Mouse (Mus musculus) ES-E14 (cell line): ENCODE data around the gene Smyd3. TPM values are rescaled to one million over a fixed set of nuclear protein-coding genes. Genes with fewer than 3 reads are reported as not detected.

Experiments
- DNase-seq: peaks from one replicate; pipeline ENCODE4 v3.0.0-alpha.2; 2013; ENCODE audit warnings: low read depth, low spot score
- H3K27ac ChIP-seq: 2 replicates; pipeline ENCODE4 v1.5.1; 2012; ENCODE audit warnings: low read depth, mild to moderate bottlenecking, low read length, moderate library complexity, mixed read lengths; ENCODE audit not compliant: poor library complexity, insufficient read depth, severe bottlenecking
- H3K36me3 ChIP-seq: 2 replicates; pipeline ENCODE4 v1.6.1; 2012; ENCODE audit warnings: mild to moderate bottlenecking, low read length, moderate library complexity, mixed read lengths; ENCODE audit not compliant: control insufficient read depth, poor library complexity, insufficient read depth, severe bottlenecking
- H3K4me1 ChIP-seq, 2 experiments: fragments of 150-350 bp in 1 of 2; sonication (generic) in 1 of 2; 2 replicates each; pipeline ENCODE4 v1.6.1; 2012; ENCODE audit warnings: low read length in 2 of 2, mild to moderate bottlenecking in 1 of 2, mixed read lengths in 1 of 2; ENCODE audit not compliant: control insufficient read depth in 2 of 2, insufficient read depth in 2 of 2, poor library complexity in 1 of 2
- H3K4me3 ChIP-seq, 2 experiments: fragments of 150-350 bp in 1 of 2; sonication (generic) in 1 of 2; 2 replicates each; pipeline ENCODE4 v1.5.1; 2012; ENCODE audit warnings: low read length in 2 of 2, low read depth in 1 of 2, mild to moderate bottlenecking in 1 of 2, mixed read lengths in 1 of 2; ENCODE audit not compliant: insufficient read depth in 1 of 2, poor library complexity in 1 of 2, severe bottlenecking in 1 of 2
- H3K9ac ChIP-seq: 2 replicates; pipeline ENCODE4 v1.6.1; 2012; ENCODE audit warnings: low read depth, mild to moderate bottlenecking, low read length, mixed read lengths; ENCODE audit not compliant: poor library complexity, insufficient read depth, severe bottlenecking
- H3K9me3 ChIP-seq: fragments of 150-350 bp; sonication (generic); 2 replicates; pipeline ENCODE4 v1.6.1; 2012; ENCODE audit warnings: low read depth, mild to moderate bottlenecking, low read length; ENCODE audit not compliant: control insufficient read depth, insufficient read depth
- CHD2 ChIP-seq: IDR thresholded peaks from 2 replicates; pipeline ENCODE4 v1.6.1; 2014; ENCODE audit warnings: mild to moderate bottlenecking, low read depth, low read length, inconsistent platforms
- HCFC1 ChIP-seq: IDR thresholded peaks from 2 replicates; pipeline ENCODE4 v1.6.1; 2012; ENCODE audit warnings: low read length, inconsistent platforms, borderline replicate concordance; ENCODE audit not compliant: insufficient read depth
- MAFK ChIP-seq: IDR thresholded peaks from 2 replicates; pipeline ENCODE4 v1.6.1; 2014; ENCODE audit warnings: mild to moderate bottlenecking, low read depth, low read length, inconsistent platforms; ENCODE audit not compliant: insufficient read depth
- ZC3H11A ChIP-seq: IDR thresholded peaks from 2 replicates; pipeline ENCODE4 v1.6.1; 2012; ENCODE audit warnings: low read depth, mild to moderate bottlenecking, inconsistent platforms, low read length, borderline replicate concordance
- ZNF384 ChIP-seq: IDR thresholded peaks from 2 replicates; pipeline ENCODE4 v1.6.1; 2012; ENCODE audit warnings: low read depth, low read length, inconsistent platforms
- in situ Hi-C, 2 experiments: fragments of 600-800 bp; cut with MboI; formaldehyde crosslinking; loops; one replicate each; pipeline ENCODE4 v1.15.1; 2025; ENCODE audit warnings: low sequenced_read_pairs in 2 of 2, inconsistent platforms in 1 of 2; ENCODE audit not compliant: unreplicated experiment in 2 of 2
- total RNA-seq: library from RNA; depleted of rRNA; stranded (reverse); fragments of 300-350 nt; gene quantifications from 2 replicates; pipeline ENCODE4 v1.2.3, GENCODE M21; 2012

The Smyd3 gene
- total RNA-seq, 1 experiment, result 18.3 TPM

DNA sequence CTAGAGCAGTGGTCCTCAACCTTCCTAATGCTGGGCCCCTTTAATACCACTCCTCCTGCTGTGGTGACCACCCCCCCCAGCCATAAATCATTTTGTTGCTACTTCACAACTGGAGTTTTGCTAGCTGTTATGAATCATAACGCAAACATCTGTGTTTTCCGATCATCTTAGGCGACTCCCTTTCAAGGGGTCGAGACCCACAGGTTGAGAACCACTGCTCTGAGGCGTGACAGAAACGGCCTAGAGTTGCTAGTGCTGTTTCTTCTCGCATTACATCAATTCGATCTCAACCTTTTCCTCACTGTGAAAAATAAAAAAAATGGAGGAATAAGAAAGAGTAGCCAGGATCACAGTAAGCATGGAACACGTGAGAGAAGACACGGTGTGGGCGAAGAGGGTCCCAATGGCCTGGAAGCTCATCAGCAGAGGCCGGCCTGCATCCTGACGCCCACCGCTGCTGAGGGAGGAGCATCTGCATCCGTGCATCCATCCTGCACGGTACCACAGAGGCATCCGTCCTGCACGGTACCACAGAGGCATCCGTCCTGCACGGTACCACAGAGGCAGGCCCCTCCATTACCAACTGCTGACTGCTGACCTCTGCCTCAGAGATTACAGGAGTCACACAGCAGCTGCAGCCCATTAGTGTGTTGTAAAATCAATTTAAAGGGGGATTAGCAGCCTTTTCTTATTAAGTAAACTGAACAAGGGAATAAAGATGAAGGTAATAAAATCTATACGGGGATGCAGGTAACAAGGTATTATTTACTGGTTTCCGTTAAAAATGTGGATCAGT is 56.6 kb downstream of the Smyd3 start:
- DNase-seq, result no peak
- H3K36me3 ChIP-seq, result no peaks in the 10 kb centered on the region
- H3K27ac ChIP-seq, result no peak overlapping the region
- H3K9me3 ChIP-seq, result no peaks in the 10 kb centered on the region
- H3K9ac ChIP-seq, result peak overlapping the region; percentile 49; the same call in 1 of the 2 replicates
- no peak overlapping the region for H3K4me3 ChIP-seq
- in situ Hi-C loops, result no loop called here
- H3K4me1 ChIP-seq, result peaks cover 0 to 16% of the 10 kb centered on the region in 2 experiments; a peak in 2 of 4 replicates
- TF ChIP-seq CHD2 (peak; percentile 91), ZC3H11A (no peak)

DNA sequence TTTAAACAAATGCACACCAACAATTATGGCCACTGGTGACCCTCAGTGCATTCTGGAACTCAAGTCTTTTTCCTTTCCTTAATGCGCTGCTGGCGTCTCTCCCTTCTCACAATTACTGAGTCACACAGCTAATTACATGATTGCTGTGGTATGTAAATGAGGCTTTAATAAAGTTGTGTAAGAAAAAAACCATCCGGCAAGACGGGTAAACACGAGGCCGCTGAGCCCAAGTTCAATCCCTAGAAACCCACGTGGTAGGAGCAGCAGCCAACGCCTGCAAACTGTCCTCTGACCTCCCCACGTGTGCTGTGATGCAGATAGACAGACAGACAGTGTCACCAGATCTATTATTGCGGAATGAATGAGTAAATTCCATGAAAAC is 58.9 kb downstream of the Smyd3 start:
- Histone ChIP-seq H3K9ac (no peak overlapping the region), H3K27ac (no peak overlapping the region), H3K4me3 (no peak overlapping the region), H3K4me1 (peaks cover 0 to 14% of the 10 kb centered on the region in 2 experiments; a peak in 1 of 4 replicates), H3K36me3 (no peaks in the 10 kb centered on the region), H3K9me3 (no peaks in the 10 kb centered on the region)
- no peak for DNase-seq
- no peak for TF ChIP-seq MAFK
- TF ChIP-seq CHD2, result no peak
- TF ChIP-seq ZC3H11A, result no peak
- no peak for TF ChIP-seq HCFC1
- TF ChIP-seq ZNF384, result no peak
- in situ Hi-C loops, result no loop called here

- H3K4me1 ChIP-seq, result peaks cover 0 to 11% of the 10 kb centered on the region in 2 experiments; a peak in 1 of 4 replicates
- TF ChIP-seq MAFK (no peak), ZNF384 (no peak), HCFC1 (no peak), CHD2 (no peak), ZC3H11A (no peak)
- H3K9ac ChIP-seq, result no peak overlapping the region
- H3K36me3 ChIP-seq, result no peaks in the 10 kb centered on the region
- no peak for DNase-seq
- H3K9me3 ChIP-seq, result no peaks in the 10 kb centered on the region
- no peak overlapping the region for H3K4me3 ChIP-seq
- in situ Hi-C loops, result no loop called here
- no peak overlapping the region for H3K27ac ChIP-seq
These were observed 59.4 kb downstream of the Smyd3 start for GRCm38 (mm10) chr1:179458236-179458986.

DNA sequence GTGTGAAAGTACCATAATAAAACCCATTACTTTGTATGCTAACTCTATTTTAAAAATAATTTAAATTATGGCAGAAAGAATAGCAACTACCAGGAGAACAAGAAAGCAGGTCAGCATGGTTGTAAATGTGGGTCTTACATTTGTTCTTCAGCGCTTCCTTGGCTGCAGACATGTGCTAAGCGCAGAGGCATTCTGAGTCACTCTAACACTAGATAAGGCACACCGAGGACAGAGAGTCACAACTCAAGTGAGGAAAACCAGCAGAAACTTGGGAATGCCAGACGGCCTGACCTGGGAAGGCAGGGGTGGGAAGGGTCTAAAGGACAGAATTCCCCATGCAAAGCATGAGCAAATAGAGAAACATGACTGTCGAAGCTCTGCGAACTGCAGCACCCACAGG is 63.2 kb downstream of the Smyd3 start:
- Histone ChIP-seq H3K9ac (no peak overlapping the region), H3K4me3 (no peak overlapping the region), H3K9me3 (no peaks in the 10 kb centered on the region), H3K27ac (no peak overlapping the region), H3K36me3 (no peaks in the 10 kb centered on the region), H3K4me1 (peaks cover 0 to 3% of the 10 kb centered on the region in 2 experiments; a peak in 1 of 4 replicates)
- in situ Hi-C loops, result no loop called here
- DNase-seq, result no peak
- TF ChIP-seq ZC3H11A (no peak), ZNF384 (no peak), MAFK (no peak), CHD2 (no peak), HCFC1 (no peak)
